ENCODE assay signal across 8 mouse cellular contexts in the genomic region with DNA sequence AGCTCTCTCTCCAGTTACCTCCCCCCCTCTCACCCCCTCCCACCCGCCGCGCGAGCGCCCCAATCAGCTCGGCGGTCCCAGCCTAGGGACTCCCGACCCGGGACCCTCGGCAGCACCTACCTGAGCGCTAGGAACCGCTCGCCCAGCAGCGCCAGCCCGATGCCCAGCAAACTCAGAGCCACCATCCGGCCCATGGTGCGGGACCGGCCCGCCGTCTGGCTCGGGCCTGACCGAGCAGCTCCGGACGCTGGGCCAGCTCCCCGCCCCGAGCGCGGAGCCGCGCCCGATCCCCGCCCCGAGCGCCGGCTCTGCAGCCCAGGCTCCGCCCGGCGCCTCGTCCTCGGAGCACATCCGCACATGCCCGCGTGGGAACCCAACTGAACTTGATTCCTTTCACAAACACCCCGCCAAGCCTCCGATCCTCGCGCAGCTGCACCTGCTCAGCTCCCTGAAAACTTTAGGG. TPM values are rescaled to one million over a fixed set of nuclear protein-coding genes. Genes with fewer than 3 reads are reported as not detected.
DNase-seq lines count a peak whose midpoint lies in the region; ATAC-seq lines count a peak whose summit lies in the region.

A gene (minus strand): TSS at position 364 of the 463 bp plus-strand sequence.

- peak within 1 kb of the TSS; percentile 81 for H3K27ac ChIP-seq in hindbrain, embryonic 12.5 days

- H3K4me2 ChIP-seq in hindbrain, embryonic 12.5 days (replicated peaks), result peak within 1 kb of the TSS; percentile 81

- under 1% methylated on average over 46 of the region's 47 CpGs for WGBS in hindbrain, embryonic 12.5 days

- no peaks in the 10 kb centered on the region for H3K9me3 ChIP-seq in hindbrain, embryonic 12.5 days (replicated peaks)

- peak within 1 kb of the TSS; percentile 57 for H3K4me3 ChIP-seq in hindbrain, embryonic 12.5 days

- H3K36me3 ChIP-seq in hindbrain, embryonic 12.5 days, result no peaks in the 10 kb centered on the region

- H3K9ac ChIP-seq in hindbrain, embryonic 12.5 days, result peak within 1 kb of the TSS; percentile 73

- DNase-seq in MEL-GATA-1-ER (ENCODE audit: extremely low read depth, low read depth), result peak; percentile 59
- DNase-seq in cerebellum, adult 9-11 months, result peak; percentile 10
- DNase-seq in frontal cortex, postnatal 14 days (ENCODE audit: low spot score in 2 of 2), result peak; percentile 12 to 26
- DNase-seq in layer of hippocampus, postnatal 25 days (ENCODE audit: extremely low spot score in 1 of 2, low spot score in 1 of 2), result peak; percentile 21 to 26
- DNase-seq in lung, postnatal 4 days, result peak; percentile 91 to 94
- DNase-seq in right cerebral cortex, adult 18-20 months, result peak; percentile 50
- DNase-seq in urinary bladder, postnatal 14 days (ENCODE audit: low spot score), result peak; percentile 86

- peaks cover 6% of the 10 kb centered on the region for H3K4me1 ChIP-seq in hindbrain, embryonic 12.5 days

- H3K27me3 ChIP-seq in hindbrain, embryonic 12.5 days, result 0 out of 2 replicates have a peak, but pooled peaks cover 3% of the 10 kb centered on the region

- peak; percentile 93 for ATAC-seq in hindbrain, embryonic 12.5 days (ENCODE audit: low FRiP score)

RNA-seq across cellular contexts. Expression of the gene that starts here (rescaled TPM):
- 30.5 and 36.2 TPM in 2 replicates for polyA plus RNA-seq in hindbrain, embryonic 12.5 days (2016; fragmentation: Nextera tagmentation; extraction: Ambion mirVana)
- 10 to 100 TPM; 21.4 to 22.1 TPM for total RNA-seq in layer of hippocampus, postnatal 25 days (2021)

Comparison
In these comparisons a context has a peak if more than half of its experiments do, and no peak if none do; other contexts are left out.
1. Peak in every context shown above with its lines: DNase-seq, ATAC-seq, H3K4me3 ChIP-seq and H3K27ac ChIP-seq.
2. DNase-seq: peak in every context shown above with its lines; median percentile 92 in lung, postnatal 4 days; 86 in urinary bladder, postnatal 14 days; 59 in MEL-GATA-1-ER; 50 in right cerebral cortex, adult 18-20 months; 24 in layer of hippocampus, postnatal 25 days; 19 in frontal cortex, postnatal 14 days; 10 in cerebellum, adult 9-11 months.